Mouse (Mus musculus) stomach, embryonic 15.5 days (tissue): ENCODE measurements around the gene Ing5. TPM values are rescaled to one million over a fixed set of nuclear protein-coding genes. Genes with fewer than 3 reads are reported as not detected.
A peak's percentile ranks its signal among the peaks of the same experiment; 100 is the strongest.
"Not testable (repeated sequence)": the region's sequence is repeated elsewhere in the genome, so short reads cannot be mapped to it uniquely, and the experiment has no call there.

Experiments used
- ATAC-seq: fragments of 200-750 bp; cut with Nextera tagmentation; 2 replicates; pipeline ENCODE4 v1.8.0; 2017; ENCODE audit warnings: low read depth, moderate number of reproducible peaks, moderate TSS enrichment; ENCODE audit not compliant: insufficient read depth, low FRiP score
- H3K27ac ChIP-seq: fragments of 300-500 bp; sonication (generic); 2 replicates; pipeline ENCODE4 v1.5.1; 2015; ENCODE audit warnings: mild to moderate bottlenecking, inconsistent platforms
- H3K27me3 ChIP-seq: fragments of 300-500 bp; sonication (generic); replicated peaks from 2 replicates; pipeline ENCODE4 v1.6.1; 2015; ENCODE audit warnings: inconsistent platforms
- H3K36me3 ChIP-seq: fragments of 300-500 bp; sonication (generic); 2 replicates; pipeline ENCODE4 v1.6.1; 2015; ENCODE audit warnings: inconsistent platforms
- H3K4me1 ChIP-seq: fragments of 300-500 bp; sonication (generic); 2 replicates; pipeline ENCODE4 v1.6.1; 2015; ENCODE audit warnings: inconsistent platforms
- H3K4me2 ChIP-seq: fragments of 300-500 bp; sonication (generic); 2 replicates; pipeline ENCODE4 v1.6.1; 2015; ENCODE audit warnings: mild to moderate bottlenecking, inconsistent platforms
- H3K4me3 ChIP-seq: fragments of 300-500 bp; sonication (generic); replicated peaks from 2 replicates; pipeline ENCODE4 v1.5.1; 2015; ENCODE audit warnings: inconsistent platforms
- H3K9ac ChIP-seq: fragments of 300-500 bp; sonication (generic); 2 replicates; pipeline ENCODE4 v1.6.1; 2015; ENCODE audit warnings: inconsistent platforms
- H3K9me3 ChIP-seq: fragments of 300-500 bp; sonication (generic); 2 replicates; pipeline ENCODE4 v1.6.1; 2016; ENCODE audit warnings: inconsistent platforms
- WGBS: fragments of 180-500 bp; shearing (Covaris S2); methylation state at CpG from one replicate; pipeline ENCODE4 v1.1.7; 2015; 5-methylcytosine and 5-hydroxymethylcytosine counted together
- polyA plus RNA-seq: library from polyadenylated mRNA; unstranded; fragments of >200 nt; fragmentation: Nextera tagmentation; extraction: Ambion mirVana; gene quantifications from 2 replicates; pipeline ENCODE4 v1.2.1, GENCODE M21; 2015

The Ing5 gene
- 18.3 and 20.2 TPM in 2 replicates for polyA plus RNA-seq

DNA sequence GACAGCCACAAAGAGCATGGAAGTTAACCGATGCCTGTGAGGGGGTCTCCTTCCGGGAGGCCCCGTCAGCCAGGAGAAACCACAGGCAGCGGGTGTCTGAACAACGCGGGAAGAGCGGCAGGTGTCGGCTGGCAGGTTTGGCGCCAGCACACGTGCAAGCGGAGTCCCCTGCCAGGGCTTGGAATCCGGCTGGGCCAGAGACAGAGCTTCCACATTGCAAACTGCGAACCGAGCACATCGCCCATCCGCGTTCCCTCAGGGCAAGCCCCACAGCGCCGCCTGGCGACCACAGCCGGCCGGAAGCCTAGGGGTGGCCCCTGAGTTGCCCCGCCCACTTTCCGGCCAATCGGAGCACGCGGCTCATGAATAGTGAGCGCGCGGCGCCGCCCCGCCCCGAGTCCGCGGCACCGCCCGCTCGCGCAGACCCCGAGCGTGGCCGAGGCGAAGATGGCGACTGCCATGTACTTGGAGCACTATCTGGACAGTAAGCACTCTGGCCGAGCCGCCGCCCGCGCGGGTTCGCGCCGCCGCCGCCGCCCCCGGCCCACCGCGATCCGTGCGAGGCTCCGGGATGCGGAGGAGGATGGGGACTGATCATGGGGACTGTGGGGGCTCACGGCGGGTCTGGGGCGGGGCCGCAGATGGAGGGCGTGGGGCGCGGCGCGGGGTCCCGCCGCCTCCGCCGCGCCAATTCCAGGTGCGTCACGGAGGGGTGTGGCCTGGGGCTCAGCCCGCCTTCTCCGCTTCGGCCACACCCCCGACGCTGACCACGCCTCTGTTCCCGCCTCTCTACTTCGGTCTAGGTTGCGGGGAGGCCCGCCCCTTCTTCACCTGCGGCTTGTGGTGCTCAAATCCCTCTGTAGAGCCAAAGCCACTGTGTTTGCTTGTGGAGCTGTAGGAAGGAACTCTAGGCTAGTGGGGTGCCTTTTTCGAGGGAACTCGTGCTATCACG lies at the start of gene Ing5:
Ing5 (plus strand) TSS at position 410 of the 952 bp plus-strand sequence.
- under 1% methylated on average over 84 of the region's 94 CpGs for WGBS
- peaks cover 32% of the 10 kb centered on the region for H3K36me3 ChIP-seq
- peak within 1 kb of the TSS; percentile 84 for H3K4me2 ChIP-seq
- ATAC-seq: peak; percentile 95
- H3K9ac ChIP-seq: peak within 1 kb of the TSS; percentile 95
- peaks cover 28% of the 10 kb centered on the region for H3K4me1 ChIP-seq
- no peaks in the 10 kb centered on the region for H3K9me3 ChIP-seq
- H3K27ac ChIP-seq: peak within 1 kb of the TSS; percentile 99
- H3K27me3 ChIP-seq: no peaks in the 10 kb centered on the region
- peak within 1 kb of the TSS; percentile 92 for H3K4me3 ChIP-seq

GRCm38 (mm10) chr1:93754573-93755290 lies 49.0 kb upstream of the Ing5 start, which contains the start of gene Thap4:
TSS of gene Thap4 (minus strand) at chr1:93754864.
- peaks cover 8% of the 10 kb centered on the region for H3K36me3 ChIP-seq
- peak within 1 kb of the TSS; percentile 87 for H3K27ac ChIP-seq
- peaks cover 4% of the 10 kb centered on the region for H3K4me1 ChIP-seq
- peak within 1 kb of the TSS; percentile 99 for H3K4me3 ChIP-seq
- H3K4me2 ChIP-seq: peak within 1 kb of the TSS; percentile 88
- H3K27me3 ChIP-seq: no peaks in the 10 kb centered on the region
- ATAC-seq: peak; percentile 90
- H3K9me3 ChIP-seq: no peaks in the 10 kb centered on the region
- WGBS: under 1% methylated on average over 103 of the region's 121 CpGs
- peak within 1 kb of the TSS; percentile 97 for H3K9ac ChIP-seq

DNA sequence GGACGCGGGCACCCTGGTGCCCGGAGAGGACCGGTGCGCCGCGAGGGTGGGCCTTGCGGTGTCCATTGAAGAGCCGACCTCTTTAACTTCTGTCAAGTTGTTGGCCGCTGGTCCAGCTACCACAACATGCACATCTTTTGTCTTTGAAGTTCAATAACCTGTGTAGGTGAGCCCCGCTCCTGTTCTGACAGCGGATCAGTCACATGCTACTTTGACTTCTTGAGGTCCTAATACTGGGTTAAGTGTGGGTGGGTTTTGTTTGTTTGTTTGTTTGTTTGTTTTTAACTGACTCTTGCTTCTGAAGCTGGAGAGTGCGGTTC lies 48.5 kb upstream of the Ing5 start:
- under 1% methylated on average over 13 of the region's 13 CpGs for WGBS
- H3K27me3 ChIP-seq: no peaks in the 10 kb centered on the region
- peak overlapping the region; percentile 99 for H3K4me3 ChIP-seq
- peak overlapping the region; percentile 87 for H3K27ac ChIP-seq
- H3K4me1 ChIP-seq: peaks cover 4% of the 10 kb centered on the region
- H3K36me3 ChIP-seq: peaks cover 2% of the 10 kb centered on the region
- peak overlapping the region; percentile 88 for H3K4me2 ChIP-seq
- H3K9me3 ChIP-seq: no peaks in the 10 kb centered on the region
- peak; percentile 0; the same call in 1 of the 2 replicates for ATAC-seq
- peak overlapping the region; percentile 97 for H3K9ac ChIP-seq

- Histone ChIP-seq H3K4me3 (peak overlapping the region; percentile 99), H3K9me3 (no peaks in the 10 kb centered on the region), H3K27ac (no peak overlapping the region), H3K27me3 (no peaks in the 10 kb centered on the region), H3K36me3 (no peaks in the 10 kb centered on the region), H3K4me2 (peak overlapping the region; percentile 88), H3K4me1 (peaks cover 4% of the 10 kb centered on the region), H3K9ac (peak overlapping the region; percentile 97; the same call in 1 of the 2 replicates)
- ATAC-seq: no peak
- WGBS: 19% methylated on average over 7 of the region's 7 CpGs
Observed at GRCm38 (mm10) chr1:93755618-93756017, 48.1 kb upstream of the Ing5 start.

- Histone ChIP-seq H3K36me3 (no peaks in the 10 kb centered on the region), H3K4me3 (peak overlapping the region; percentile 99; the same call in 1 of the 2 replicates), H3K4me1 (peaks cover 4% of the 10 kb centered on the region), H3K4me2 (peak overlapping the region; percentile 88; the same call in 1 of the 2 replicates), H3K9ac (no peak overlapping the region), H3K27ac (no peak overlapping the region), H3K9me3 (no peaks in the 10 kb centered on the region), H3K27me3 (no peaks in the 10 kb centered on the region)
- no peak for ATAC-seq
Observed at GRCm38 (mm10) chr1:93756154-93756553, 47.6 kb upstream of the Ing5 start.

DNA sequence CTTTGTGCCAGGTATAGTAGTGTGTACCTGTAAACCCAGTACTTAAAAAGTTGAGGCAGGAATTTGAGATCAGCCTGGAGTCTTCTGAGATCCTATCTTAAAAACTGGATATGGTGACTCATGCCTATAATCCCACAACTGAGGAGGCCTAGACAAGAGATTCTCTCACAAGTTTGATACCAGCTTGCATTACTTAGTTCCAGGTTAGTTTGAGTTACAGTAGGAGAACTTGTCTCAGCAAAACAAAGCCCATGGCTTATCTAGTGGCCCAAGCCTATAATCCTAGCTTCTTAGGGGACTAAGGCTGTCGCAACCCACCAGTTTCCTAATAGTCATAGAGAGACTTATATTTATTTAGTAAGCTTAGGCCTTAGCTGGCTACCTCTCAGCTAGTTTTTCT lies 43.7 kb upstream of the Ing5 start:
- H3K4me3 ChIP-seq: no peak overlapping the region
- H3K9ac ChIP-seq: no peak overlapping the region
- H3K27me3 ChIP-seq: no peaks in the 10 kb centered on the region
- 91% methylated on average over 1 of the region's 1 CpGs for whole genome bisulfite sequencing
- H3K4me2 ChIP-seq: no peak overlapping the region
- no peaks in the 10 kb centered on the region for H3K9me3 ChIP-seq
- no peak for ATAC-seq
- no peaks in the 10 kb centered on the region for H3K36me3 ChIP-seq
- H3K27ac ChIP-seq: no peak overlapping the region
- peaks cover 4% of the 10 kb centered on the region for H3K4me1 ChIP-seq

GRCm38 (mm10) chr1:93763531-93763930 lies 40.2 kb upstream of the Ing5 start:
- H3K9me3 ChIP-seq, H3K4me2 ChIP-seq, H3K27ac ChIP-seq, H3K36me3 ChIP-seq, H3K4me3 ChIP-seq, H3K9ac ChIP-seq, ATAC-seq, H3K4me1 ChIP-seq, H3K27me3 ChIP-seq: not testable (repeated sequence)
- 82% methylated on average over 3 of the region's 3 CpGs for WGBS

DNA sequence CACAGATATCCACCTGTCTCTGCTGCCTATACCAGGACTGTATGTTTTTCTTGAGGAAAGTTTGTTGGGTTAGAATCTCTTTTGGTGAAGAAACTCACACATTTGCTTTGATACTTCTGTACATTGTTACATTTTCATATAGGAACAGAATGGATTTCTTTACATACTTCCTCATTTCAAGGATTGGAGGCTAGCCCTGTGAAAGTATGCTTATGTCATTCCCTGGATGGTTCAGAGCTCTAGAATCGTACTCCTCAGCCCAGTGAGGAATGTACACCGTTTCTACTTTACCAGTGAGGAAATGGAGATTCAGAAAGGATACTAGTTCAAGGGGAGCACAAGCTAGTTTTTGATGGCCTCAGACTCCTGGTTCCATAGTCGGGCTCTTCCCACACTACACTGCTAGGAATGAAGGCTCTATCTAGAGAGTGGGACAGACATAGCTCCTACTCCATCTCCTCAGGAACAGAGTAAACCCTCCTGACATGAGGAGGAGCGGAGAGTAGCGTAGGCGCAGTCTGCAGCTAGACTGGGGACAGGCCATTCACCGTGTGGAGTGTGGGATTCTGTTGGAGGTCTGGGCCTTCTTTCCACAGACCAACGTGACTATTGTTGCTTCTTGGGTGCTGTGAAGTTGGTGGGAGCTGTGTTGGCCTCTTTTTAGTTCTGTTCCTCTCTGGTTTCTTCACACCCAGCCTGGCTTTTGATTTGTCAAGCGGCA lies 38.7 kb upstream of the Ing5 start:
- no peaks in the 10 kb centered on the region for H3K4me1 ChIP-seq
- no peak overlapping the region for H3K4me2 ChIP-seq
- no peak overlapping the region for H3K4me3 ChIP-seq
- WGBS: 87% methylated on average over 9 of the region's 9 CpGs
- no peaks in the 10 kb centered on the region for H3K9me3 ChIP-seq
- H3K36me3 ChIP-seq: 0 out of 2 replicates have a peak, but pooled peaks cover 6% of the 10 kb centered on the region
- no peak overlapping the region for H3K9ac ChIP-seq
- no peaks in the 10 kb centered on the region for H3K27me3 ChIP-seq
- no peak for ATAC-seq
- H3K27ac ChIP-seq: no peak overlapping the region

DNA sequence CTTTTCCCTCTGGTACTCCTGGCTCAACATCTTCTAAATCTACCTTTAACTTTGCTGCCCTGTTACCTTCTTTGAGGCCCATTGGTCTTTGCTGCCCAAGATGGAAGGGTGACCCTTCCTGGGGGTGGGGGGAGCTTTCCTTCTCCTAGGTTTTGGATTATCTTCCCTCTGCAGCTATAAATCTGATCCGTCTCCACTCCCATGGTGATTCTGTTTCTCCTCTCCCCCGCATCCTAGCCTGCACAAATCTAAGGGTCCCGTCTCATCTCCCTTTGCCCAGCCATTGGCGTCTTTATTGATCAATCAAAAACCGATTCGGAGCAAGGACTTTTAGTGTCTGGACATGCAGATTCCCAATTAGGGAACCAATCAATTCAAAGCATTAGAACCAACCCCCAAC lies 36.2 kb upstream of the Ing5 start:
- no peaks in the 10 kb centered on the region for H3K4me1 ChIP-seq
- H3K27ac ChIP-seq: no peak overlapping the region
- no peak overlapping the region for H3K4me2 ChIP-seq
- H3K9ac ChIP-seq: no peak overlapping the region
- H3K36me3 ChIP-seq: 0 out of 2 replicates have a peak, but pooled peaks cover 9% of the 10 kb centered on the region
- 96% methylated on average over 6 of the region's 6 CpGs for WGBS
- ATAC-seq: no peak
- no peaks in the 10 kb centered on the region for H3K27me3 ChIP-seq
- no peak overlapping the region for H3K4me3 ChIP-seq
- no peaks in the 10 kb centered on the region for H3K9me3 ChIP-seq

GRCm38 (mm10) chr1:93769901-93770300 lies 33.9 kb upstream of the Ing5 start:
- Histone ChIP-seq H3K9ac (no peak overlapping the region), H3K9me3 (no peaks in the 10 kb centered on the region), H3K27me3 (no peaks in the 10 kb centered on the region), H3K27ac (no peak overlapping the region), H3K4me1 (no peaks in the 10 kb centered on the region), H3K4me2 (no peak overlapping the region), H3K4me3 (no peak overlapping the region), H3K36me3 (0 out of 2 replicates have a peak, but pooled peaks cover 14% of the 10 kb centered on the region)
- 93% methylated on average over 3 of the region's 3 CpGs for WGBS
- no peak for ATAC-seq

DNA sequence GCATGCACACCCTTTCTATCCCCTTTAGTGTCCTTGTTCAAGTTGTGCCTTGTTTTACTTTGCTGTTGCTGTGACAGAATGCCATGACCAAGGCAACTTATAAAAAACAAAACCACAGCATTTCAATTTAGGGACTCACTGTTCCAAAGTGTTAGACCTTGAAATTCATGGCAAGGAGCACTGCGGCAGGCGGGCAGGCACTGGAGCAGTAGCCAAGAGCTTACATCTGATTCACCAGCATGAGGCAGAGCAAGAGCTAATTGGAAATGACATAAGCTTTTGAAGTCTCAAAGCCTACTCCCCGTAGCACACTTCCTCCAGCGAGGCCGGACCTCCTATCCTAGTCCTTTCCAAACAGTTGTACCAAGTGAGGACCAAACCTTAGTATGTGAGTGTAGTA lies 27.1 kb upstream of the Ing5 start:
- Histone ChIP-seq H3K4me2 (no peak overlapping the region), H3K4me1 (no peaks in the 10 kb centered on the region), H3K36me3 (peaks cover 51% of the 10 kb centered on the region), H3K4me3 (no peak overlapping the region), H3K27ac (no peak overlapping the region), H3K27me3 (no peaks in the 10 kb centered on the region), H3K9me3 (no peaks in the 10 kb centered on the region), H3K9ac (no peak overlapping the region)
- 92% methylated on average over 5 of the region's 5 CpGs for WGBS
- no peak for ATAC-seq
